Mouse (Mus musculus) CH12.LX (cell line): Measurements from ENCODE around the gene Csnk1g2.

Experiments used
- CTCF ChIP-seq, 2 experiments: IDR thresholded peaks in 1 of 2; conservative IDR thresholded peaks in 1 of 2; 2 replicates each; pipeline ENCODE4 v1.5.1; 2011 to 2012; ENCODE audit warnings: low read depth in 2 of 2, low read length in 2 of 2, improper control_type of control experiment in 1 of 2, inconsistent platforms in 1 of 2, mild to moderate bottlenecking in 1 of 2, moderate library complexity in 1 of 2
- NELFE ChIP-seq: IDR thresholded peaks from 2 replicates; pipeline ENCODE4 v1.6.1; 2011; ENCODE audit warnings: low read depth, low read length, improper control_type of control experiment
- POLR2A ChIP-seq: IDR thresholded peaks from 2 replicates; pipeline ENCODE4 v1.6.1; 2011; ENCODE audit warnings: low read depth, mild to moderate bottlenecking, improper control_type of control experiment, low read length

DNA sequence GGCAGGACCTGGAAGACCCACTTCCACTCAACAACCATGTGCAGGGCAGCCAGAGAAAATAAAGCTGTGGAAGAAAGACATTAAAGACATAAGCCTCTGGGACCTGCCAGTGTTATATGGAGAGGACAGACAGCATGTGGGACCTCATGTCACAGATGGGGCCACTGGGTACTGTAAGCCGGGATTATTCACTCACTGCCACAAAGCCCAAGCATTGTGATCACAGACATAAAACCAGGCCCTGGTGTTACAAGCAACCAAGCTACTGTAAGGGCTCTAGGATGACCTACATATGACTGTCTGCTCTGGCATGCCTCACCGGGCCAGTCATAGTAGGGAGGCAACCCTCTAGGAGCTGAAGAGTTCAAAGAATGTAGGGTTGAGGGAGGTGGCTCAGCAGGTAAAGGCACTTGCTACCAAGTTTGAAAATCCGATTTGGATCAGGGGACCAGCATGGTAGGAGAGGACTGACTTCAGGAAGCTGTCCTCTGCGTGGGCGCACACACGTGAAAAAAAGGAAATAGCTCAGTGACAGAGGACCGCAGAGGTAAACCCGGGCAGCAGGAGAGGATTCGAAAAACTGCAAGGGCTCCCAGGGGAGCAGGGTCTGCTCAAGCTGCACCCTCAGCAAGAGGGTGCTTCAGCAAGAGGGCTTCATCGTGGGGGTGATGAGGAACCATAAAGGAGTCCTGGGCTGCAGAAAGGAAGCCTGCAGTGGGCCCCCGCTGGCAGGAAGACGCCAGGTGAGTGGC is 33.3 kb upstream of the Csnk1g2 start:
- TF ChIP-seq CTCF (conservative IDR thresholded peaks at IDR 0.05 in 1 of 2, IDR thresholded peaks at IDR 0.05 in 1 of 2; ENCODE audit: low read depth in 2 of 2, low read length in 2 of 2) (no peak), POLR2A (no peak), NELFE (no peak)
